Mouse (Mus musculus) stomach, postnatal 0 days (tissue): ENCODE data around the gene Tm7sf2. TPM values are rescaled to one million over a fixed set of nuclear protein-coding genes. Genes with fewer than 3 reads are reported as not detected.

Experiments
- ATAC-seq: fragments of 200-750 bp; cut with Nextera tagmentation; 2 replicates; pipeline ENCODE4 v1.8.0; 2017; ENCODE audit not compliant: low FRiP score, low TSS enrichment
- DNase-seq: peaks from one replicate; pipeline ENCODE4 v3.0.0-alpha.2; 2016; ENCODE audit warnings: low spot score
- H3K27ac ChIP-seq: fragments of 300-500 bp; sonication (generic); replicated peaks from 2 replicates; pipeline ENCODE4 v1.5.1; 2014; ENCODE audit warnings: mild to moderate bottlenecking, control low read depth
- H3K27me3 ChIP-seq: fragments of 300-500 bp; sonication (generic); 2 replicates; pipeline ENCODE4 v1.6.1; 2014; ENCODE audit warnings: low read length; ENCODE audit not compliant: control insufficient read depth, insufficient read depth
- H3K36me3 ChIP-seq: fragments of 300-500 bp; sonication (generic); 2 replicates; pipeline ENCODE4 v1.6.1; 2014; ENCODE audit warnings: low read length, mixed read lengths; ENCODE audit not compliant: control insufficient read depth, insufficient read depth
- H3K4me1 ChIP-seq: fragments of 300-500 bp; sonication (generic); replicated peaks from 2 replicates; pipeline ENCODE4 v1.6.1; 2014; ENCODE audit warnings: antibody characterized with exemption; ENCODE audit not compliant: control insufficient read depth, insufficient read depth
- H3K4me2 ChIP-seq: fragments of 300-500 bp; sonication (generic); replicated peaks from 2 replicates; pipeline ENCODE4 v1.6.1; 2014; ENCODE audit warnings: low read depth, mild to moderate bottlenecking, control low read depth, moderate library complexity
- H3K4me3 ChIP-seq: fragments of 300-500 bp; sonication (generic); 2 replicates; pipeline ENCODE4 v1.5.1; 2014; ENCODE audit warnings: low read depth, low read length, control low read depth
- H3K9ac ChIP-seq: fragments of 300-500 bp; sonication (generic); 2 replicates; pipeline ENCODE4 v1.6.1; 2014; ENCODE audit warnings: mild to moderate bottlenecking, low read length, control low read depth, mixed read lengths
- H3K9me3 ChIP-seq: fragments of 300-500 bp; sonication (generic); 2 replicates; pipeline ENCODE4 v1.6.1; 2016; ENCODE audit warnings: low read length; ENCODE audit not compliant: control insufficient read depth
- CTCF ChIP-seq: IDR thresholded peaks from 2 replicates; pipeline ENCODE4 v1.5.1; 2016; ENCODE audit warnings: antibody characterized with exemption, low read depth, mild to moderate bottlenecking, moderate library complexity
- EP300 ChIP-seq: optimal IDR thresholded peaks from 2 replicates; pipeline ENCODE3; 2016; ENCODE audit warnings: antibody characterized with exemption
- WGBS: fragments of 180-500 bp; shearing (Covaris S2); extraction: QIAGEN DNeasy Blood & Tissue Kit; methylation state at CpG from one replicate; pipeline ENCODE4 v1.1.7; 2014; 5-methylcytosine and 5-hydroxymethylcytosine counted together
- polyA plus RNA-seq: library from polyadenylated mRNA; unstranded; fragments of >200 nt; fragmentation: Nextera tagmentation; extraction: Ambion mirVana; gene quantifications from 2 replicates; pipeline ENCODE4 v1.2.1, GENCODE M21; 2015

Tm7sf2 gene
- polyA plus RNA-seq, 1 experiment from 2014 or later = 17.9 TPM

DNA sequence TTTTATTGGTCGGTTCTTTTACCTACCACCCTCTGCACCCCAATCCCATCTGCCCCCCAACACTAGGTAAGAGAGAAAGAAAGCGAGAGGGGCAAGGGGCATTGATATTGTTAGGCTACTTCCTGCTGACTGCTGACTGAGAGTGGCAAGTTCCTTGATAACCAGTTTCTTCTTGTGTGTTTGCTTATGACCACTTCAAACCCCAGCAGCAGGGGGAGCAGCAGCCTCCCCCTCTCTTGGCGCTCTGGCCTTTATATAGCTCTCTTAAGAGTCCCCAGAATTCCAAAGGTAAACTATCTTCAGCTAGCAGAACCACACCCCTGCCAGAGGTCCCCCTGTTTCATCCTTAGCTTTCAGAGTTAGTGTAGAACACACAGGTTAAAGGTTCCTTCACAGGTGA, 47.9 kb downstream of the Tm7sf2 start:
- no peak overlapping the region for H3K9ac ChIP-seq
- DNase-seq (peak; percentile 47), ATAC-seq (no peak)
- no peaks in the 10 kb centered on the region for H3K36me3 ChIP-seq
- H3K4me3 ChIP-seq = no peak overlapping the region
- no peaks in the 10 kb centered on the region for H3K9me3 ChIP-seq
- H3K27ac ChIP-seq = no peak overlapping the region
- H3K4me1 ChIP-seq = no peaks in the 10 kb centered on the region
- H3K27me3 ChIP-seq = no peaks in the 10 kb centered on the region
- no peak overlapping the region for H3K4me2 ChIP-seq
- WGBS = 55% methylated on average over 3 of the region's 3 CpGs
- TF ChIP-seq CTCF (peak; percentile 51), EP300 (no peak)

DNA sequence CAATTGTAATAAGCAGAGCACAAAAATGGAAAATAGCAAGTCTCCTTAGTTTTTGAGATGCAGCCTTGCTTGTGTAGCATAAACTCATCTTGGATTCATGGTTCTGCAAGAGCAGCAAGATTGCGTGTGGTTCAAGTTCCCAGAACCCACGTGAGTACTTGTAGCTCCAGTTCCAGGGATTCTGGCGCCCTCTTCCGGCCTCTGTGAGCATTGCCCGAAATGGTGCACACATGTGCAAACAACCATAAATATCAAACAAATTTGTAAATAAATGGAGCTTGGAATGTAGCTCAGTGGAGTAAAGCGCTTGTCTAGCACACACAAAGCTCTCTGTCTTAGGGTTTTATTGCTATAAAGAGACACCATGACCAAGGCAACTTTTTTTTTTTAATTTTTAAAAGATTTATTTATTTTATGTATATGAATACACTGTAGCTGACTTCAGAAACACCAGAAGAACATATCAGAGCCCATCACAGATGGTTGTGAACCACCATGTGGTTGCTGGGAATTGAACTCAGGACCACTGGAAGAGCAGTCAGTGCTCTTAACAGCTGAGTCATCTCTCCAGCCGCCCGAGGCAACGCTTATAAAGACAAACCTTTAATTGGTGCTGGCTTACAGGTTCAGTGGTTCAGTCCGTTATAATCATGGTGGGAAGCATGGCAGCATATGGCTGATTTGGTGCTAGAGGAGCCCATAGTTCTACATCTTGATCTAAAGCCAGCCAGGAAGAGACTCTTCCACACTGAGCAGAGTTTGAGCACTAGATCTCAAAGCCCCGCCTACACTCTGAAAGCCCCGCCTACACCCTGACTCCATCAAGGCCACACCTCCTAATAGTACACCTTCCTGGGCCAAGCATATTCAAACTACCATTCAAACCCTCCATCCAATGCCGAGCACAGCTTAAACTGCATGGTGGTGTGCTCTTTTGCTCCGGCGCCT, 49.8 kb downstream of the Tm7sf2 start:
- Histone ChIP-seq H3K4me2 (no peak overlapping the region), H3K27ac (no peak overlapping the region), H3K27me3 (no peaks in the 10 kb centered on the region), H3K4me1 (no peaks in the 10 kb centered on the region), H3K9ac (no peak overlapping the region), H3K9me3 (no peaks in the 10 kb centered on the region), H3K36me3 (no peaks in the 10 kb centered on the region), H3K4me3 (no peak overlapping the region)
- DNase-seq = peak; percentile 90
- 30% methylated on average over 15 of the region's 15 CpGs for WGBS
- TF ChIP-seq EP300 = no peak
- TF ChIP-seq CTCF = peak; percentile 97
- ATAC-seq = peak; percentile 21; the same call in 1 of the 2 replicates

GRCm38 (mm10) chr19:6016532-6016931, 51.6 kb downstream of the Tm7sf2 start:
- no peak overlapping the region for H3K9ac ChIP-seq
- 59% methylated on average over 7 of the region's 7 CpGs for WGBS
- H3K4me1 ChIP-seq = no peaks in the 10 kb centered on the region
- no peak overlapping the region for H3K4me3 ChIP-seq
- peak; percentile 48 for TF ChIP-seq CTCF
- TF ChIP-seq EP300 = no peak
- no peak overlapping the region for H3K27ac ChIP-seq
- H3K9me3 ChIP-seq = no peaks in the 10 kb centered on the region
- H3K4me2 ChIP-seq = no peak overlapping the region
- H3K36me3 ChIP-seq = no peaks in the 10 kb centered on the region
- no peak for DNase-seq
- no peak for ATAC-seq
- no peaks in the 10 kb centered on the region for H3K27me3 ChIP-seq

DNA sequence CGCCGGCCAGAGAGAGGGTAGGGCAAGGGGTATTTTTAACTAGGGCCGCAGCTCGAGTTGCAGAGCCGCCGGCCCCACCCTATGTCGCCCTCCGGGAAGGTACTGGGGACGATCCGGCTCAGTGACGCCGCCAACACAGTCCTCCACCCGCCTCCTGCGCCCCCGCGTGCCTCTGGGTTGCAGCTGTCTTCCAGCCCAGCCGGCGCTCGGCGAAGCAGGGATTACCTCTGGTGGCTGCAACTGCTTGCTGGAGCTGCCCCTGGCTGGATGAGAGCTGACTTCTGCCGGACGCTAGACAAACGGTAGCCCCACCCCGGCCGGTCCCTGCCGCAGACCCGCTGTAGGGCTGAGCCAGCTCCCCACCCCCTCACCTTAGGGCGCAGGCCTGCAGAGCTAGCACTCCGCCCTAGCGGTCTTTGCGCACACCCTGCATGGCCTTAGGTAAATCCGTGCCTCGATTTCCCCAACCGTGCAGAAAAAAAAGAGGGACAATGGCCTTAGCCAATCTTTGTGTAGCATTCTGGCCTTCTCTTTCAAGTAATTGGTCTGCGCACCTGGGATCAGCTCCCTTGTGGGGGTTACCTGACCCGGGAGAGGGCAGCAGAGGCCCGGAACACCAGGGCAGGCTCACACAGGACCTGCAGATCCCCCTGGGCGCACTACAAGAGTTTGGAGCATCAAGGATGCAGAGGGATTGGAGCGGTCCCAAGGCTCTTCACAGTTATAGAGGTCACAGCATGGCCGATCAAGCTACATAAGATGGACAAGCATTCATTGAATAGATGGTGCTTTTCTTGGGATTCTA, 52.5 kb downstream of the Tm7sf2 start, which contains the start of gene Capn1:
Gene Capn1, minus strand, starts transcription at position 387 of the 805 bp plus-strand sequence.
- TF ChIP-seq EP300 (no peak), CTCF (peak; percentile 48)
- Histone ChIP-seq H3K4me2 (peak within 1 kb of the TSS; percentile 92), H3K36me3 (no peaks in the 10 kb centered on the region), H3K4me1 (no peaks in the 10 kb centered on the region), H3K9me3 (no peaks in the 10 kb centered on the region), H3K27me3 (no peaks in the 10 kb centered on the region), H3K9ac (peak within 1 kb of the TSS; percentile 70), H3K4me3 (peak within 1 kb of the TSS; percentile 63), H3K27ac (peak within 1 kb of the TSS; percentile 77)
- ATAC-seq (peak; percentile 60), DNase-seq (peak; percentile 73)
- 3% methylated on average over 39 of the region's 40 CpGs for whole genome bisulfite sequencing

DNA sequence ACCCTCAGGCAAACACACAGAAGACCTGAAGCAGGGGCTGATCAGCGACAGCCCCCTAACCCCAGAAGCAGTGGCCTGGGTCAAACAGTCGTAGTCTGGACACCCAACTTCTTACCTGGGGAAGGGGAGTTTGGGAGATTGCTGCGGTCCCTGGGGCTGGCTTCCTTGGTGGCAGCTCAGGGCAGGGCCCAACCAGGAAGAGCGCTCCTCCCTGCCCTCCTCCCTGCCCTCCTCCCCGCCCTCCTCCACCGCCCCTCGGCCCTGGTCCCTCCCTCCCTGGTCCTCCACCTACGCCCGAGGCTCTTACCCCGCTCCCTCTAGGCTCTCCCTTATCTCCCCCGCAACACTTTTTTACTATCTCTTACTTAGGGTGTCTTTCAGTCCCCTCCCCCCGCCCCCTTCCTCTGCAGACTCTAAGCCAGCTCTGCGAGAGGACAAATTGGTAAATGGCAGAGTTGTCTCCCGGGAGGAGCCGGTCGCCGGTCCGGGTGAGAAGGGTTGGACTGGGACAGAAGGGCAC, 53.1 kb downstream of the Tm7sf2 start:
- H3K27me3 ChIP-seq = no peaks in the 10 kb centered on the region
- H3K36me3 ChIP-seq = no peaks in the 10 kb centered on the region; the same call in 1 of the 2 replicates
- TF ChIP-seq CTCF = no peak
- TF ChIP-seq EP300 = no peak
- no peaks in the 10 kb centered on the region for H3K9me3 ChIP-seq
- DNase-seq (peak; percentile 79), ATAC-seq (peak; percentile 76)
- 2% methylated on average over 15 of the region's 18 CpGs for WGBS
- peak overlapping the region; percentile 92 for H3K4me2 ChIP-seq
- no peaks in the 10 kb centered on the region for H3K4me1 ChIP-seq
- H3K4me3 ChIP-seq = peak overlapping the region; percentile 63
- peak overlapping the region; percentile 77 for H3K27ac ChIP-seq
- peak overlapping the region; percentile 70 for H3K9ac ChIP-seq
